Mouse (Mus musculus) kidney, adult 11 months (tissue): ENCODE data around the gene Dcst1.

Experiments
- DNase-seq: peaks from one replicate; pipeline ENCODE4 v3.0.0; 2022

The Dcst1 gene

GRCm38 (mm10) chr3:89365153-89365485, at the start of gene Dcst1:
TSS of gene Dcst1 (minus strand) at chr3:89365253.
- DNase-seq = no peak

GRCm38 (mm10) chr3:89411490-89412393, 46.7 kb upstream of the Dcst1 start, which contains the start of gene Flad1:
TSS of gene Flad1 (minus strand) at chr3:89411870.
- peak; percentile 99 for DNase-seq

GRCm38 (mm10) chr3:89410864-89411263, 45.8 kb upstream of the Dcst1 start:
- no peak for DNase-seq

GRCm38 (mm10) chr3:89409701-89410100, 44.6 kb upstream of the Dcst1 start:
- DNase-seq = no peak

- no peak for DNase-seq
Measured at GRCm38 (mm10) chr3:89408448-89408847, 43.4 kb upstream of the Dcst1 start.

GRCm38 (mm10) chr3:89406887-89407286, 41.8 kb upstream of the Dcst1 start:
- DNase-seq = no peak

- DNase-seq = no peak
Measured at GRCm38 (mm10) chr3:89402693-89403092, 37.6 kb upstream of the Dcst1 start, which contains the start of gene Lenep. TSS of gene Lenep (minus strand) at chr3:89402793.

GRCm38 (mm10) chr3:89401329-89401728, 36.3 kb upstream of the Dcst1 start:
- DNase-seq = no peak

GRCm38 (mm10) chr3:89396654-89397005, 31.6 kb upstream of the Dcst1 start:
- DNase-seq = no peak

GRCm38 (mm10) chr3:89395806-89396653, 31.0 kb upstream of the Dcst1 start:
- DNase-seq = peak; percentile 74

GRCm38 (mm10) chr3:89395419-89395805, 30.4 kb upstream of the Dcst1 start:
- peak; percentile 39 for DNase-seq

GRCm38 (mm10) chr3:89394894-89395256, 29.8 kb upstream of the Dcst1 start:
- peak; percentile 90 for DNase-seq

GRCm38 (mm10) chr3:89394006-89394893, 29.2 kb upstream of the Dcst1 start, which contains the start of gene Zbtb7b:
TSS of gene Zbtb7b (minus strand) at chr3:89394776.
- peak; percentile 94 for DNase-seq

- DNase-seq = peak; percentile 99
Measured at GRCm38 (mm10) chr3:89393605-89394004, 28.6 kb upstream of the Dcst1 start.

- DNase-seq = peak; percentile 61
Measured at GRCm38 (mm10) chr3:89392871-89393311, 27.8 kb upstream of the Dcst1 start.

- peak; percentile 84 for DNase-seq
Measured at GRCm38 (mm10) chr3:89391663-89392511, 26.8 kb upstream of the Dcst1 start.

- DNase-seq = peak; percentile 40
Measured at GRCm38 (mm10) chr3:89390699-89391662, 25.9 kb upstream of the Dcst1 start.

- peak; percentile 53 for DNase-seq
Measured at GRCm38 (mm10) chr3:89390111-89390515, 25.1 kb upstream of the Dcst1 start.

GRCm38 (mm10) chr3:89388901-89389740, 24.1 kb upstream of the Dcst1 start:
- DNase-seq = peak; percentile 31
